Mouse (Mus musculus) stomach, postnatal 0 days (tissue): Measurements from ENCODE around the gene Lcn4. TPM values are rescaled to one million over a fixed set of nuclear protein-coding genes. Genes with fewer than 3 reads are reported as not detected.
A peak's percentile ranks its signal among the peaks of the same experiment; 100 is the strongest.

Source experiments
- ATAC-seq: fragments of 200-750 bp; cut with Nextera tagmentation; 2 replicates; pipeline ENCODE4 v1.8.0; 2017; ENCODE audit not compliant: low FRiP score, low TSS enrichment
- DNase-seq: peaks from one replicate; pipeline ENCODE4 v3.0.0-alpha.2; 2016; ENCODE audit warnings: low spot score
- H3K27ac ChIP-seq: fragments of 300-500 bp; sonication (generic); replicated peaks from 2 replicates; pipeline ENCODE4 v1.5.1; 2014; ENCODE audit warnings: mild to moderate bottlenecking, control low read depth
- H3K27me3 ChIP-seq: fragments of 300-500 bp; sonication (generic); 2 replicates; pipeline ENCODE4 v1.6.1; 2014; ENCODE audit warnings: low read length; ENCODE audit not compliant: control insufficient read depth, insufficient read depth
- H3K36me3 ChIP-seq: fragments of 300-500 bp; sonication (generic); 2 replicates; pipeline ENCODE4 v1.6.1; 2014; ENCODE audit warnings: low read length, mixed read lengths; ENCODE audit not compliant: control insufficient read depth, insufficient read depth
- H3K4me1 ChIP-seq: fragments of 300-500 bp; sonication (generic); replicated peaks from 2 replicates; pipeline ENCODE4 v1.6.1; 2014; ENCODE audit warnings: antibody characterized with exemption; ENCODE audit not compliant: control insufficient read depth, insufficient read depth
- H3K4me2 ChIP-seq: fragments of 300-500 bp; sonication (generic); replicated peaks from 2 replicates; pipeline ENCODE4 v1.6.1; 2014; ENCODE audit warnings: low read depth, mild to moderate bottlenecking, control low read depth, moderate library complexity
- H3K4me3 ChIP-seq: fragments of 300-500 bp; sonication (generic); 2 replicates; pipeline ENCODE4 v1.5.1; 2014; ENCODE audit warnings: low read depth, low read length, control low read depth
- H3K9ac ChIP-seq: fragments of 300-500 bp; sonication (generic); 2 replicates; pipeline ENCODE4 v1.6.1; 2014; ENCODE audit warnings: mild to moderate bottlenecking, low read length, control low read depth, mixed read lengths
- H3K9me3 ChIP-seq: fragments of 300-500 bp; sonication (generic); 2 replicates; pipeline ENCODE4 v1.6.1; 2016; ENCODE audit warnings: low read length; ENCODE audit not compliant: control insufficient read depth
- CTCF ChIP-seq: IDR thresholded peaks from 2 replicates; pipeline ENCODE4 v1.5.1; 2016; ENCODE audit warnings: antibody characterized with exemption, low read depth, mild to moderate bottlenecking, moderate library complexity
- EP300 ChIP-seq: optimal IDR thresholded peaks from 2 replicates; pipeline ENCODE3; 2016; ENCODE audit warnings: antibody characterized with exemption
- WGBS: fragments of 180-500 bp; shearing (Covaris S2); extraction: QIAGEN DNeasy Blood & Tissue Kit; methylation state at CpG from one replicate; pipeline ENCODE4 v1.1.7; 2014; 5-methylcytosine and 5-hydroxymethylcytosine counted together
- polyA plus RNA-seq: library from polyadenylated mRNA; unstranded; fragments of >200 nt; fragmentation: Nextera tagmentation; extraction: Ambion mirVana; gene quantifications from 2 replicates; pipeline ENCODE4 v1.2.1, GENCODE M21; 2015

The Lcn4 gene
- polyA plus RNA-seq, 1 experiment from 2014 or later: not detected

- WGBS: 70% methylated on average over 7 of the region's 7 CpGs
- no peak overlapping the region for H3K9ac ChIP-seq
- no peaks in the 10 kb centered on the region for H3K27me3 ChIP-seq
- no peak for DNase-seq
- peaks cover 10% of the 10 kb centered on the region for H3K36me3 ChIP-seq
- no peaks in the 10 kb centered on the region for H3K9me3 ChIP-seq
- no peak for ATAC-seq
- H3K4me2 ChIP-seq: no peak overlapping the region
- H3K27ac ChIP-seq: peak overlapping the region; percentile 92
- H3K4me1 ChIP-seq: peaks cover 6% of the 10 kb centered on the region; the same call in 1 of the 2 replicates
- H3K4me3 ChIP-seq: no peak overlapping the region
- TF ChIP-seq EP300 (no peak), CTCF (no peak)
Measured at GRCm38 (mm10) chr2:26641006-26641647, 30.0 kb downstream of the Lcn4 start.

GRCm38 (mm10) chr2:26639838-26640830 is 30.9 kb downstream of the Lcn4 start:
- peak; percentile 82 for ATAC-seq

GRCm38 (mm10) chr2:26639083-26639482 is 32.0 kb downstream of the Lcn4 start:
- Histone ChIP-seq H3K27ac (peak overlapping the region; percentile 92), H3K36me3 (peaks cover 18% of the 10 kb centered on the region), H3K27me3 (no peaks in the 10 kb centered on the region), H3K9me3 (no peaks in the 10 kb centered on the region), H3K9ac (peak overlapping the region; percentile 81), H3K4me1 (peaks cover 6% of the 10 kb centered on the region; the same call in 1 of the 2 replicates), H3K4me3 (peak overlapping the region; percentile 76), H3K4me2 (peak overlapping the region; percentile 63)
- DNase-seq (peak; percentile 78), ATAC-seq (peak; percentile 72)
- peak; percentile 75 for TF ChIP-seq CTCF
- no peak for TF ChIP-seq EP300
- WGBS: 3% methylated on average over 8 of the region's 8 CpGs

More at GRCm38 (mm10) chr2:26639838-26640830, 30.9 kb downstream of the Lcn4 start:
- peak overlapping the region; percentile 76 for H3K4me3 ChIP-seq
- H3K27me3 ChIP-seq: no peaks in the 10 kb centered on the region
- WGBS: 3% methylated on average over 49 of the region's 49 CpGs
- H3K9me3 ChIP-seq: no peaks in the 10 kb centered on the region
- H3K9ac ChIP-seq: peak overlapping the region; percentile 81
- H3K36me3 ChIP-seq: peaks cover 18% of the 10 kb centered on the region
- peak overlapping the region; percentile 63 for H3K4me2 ChIP-seq
- H3K4me1 ChIP-seq: peaks cover 6% of the 10 kb centered on the region; the same call in 1 of the 2 replicates
- TF ChIP-seq CTCF (peak; percentile 97), EP300 (no peak)
- peak; percentile 97 for DNase-seq
- peak overlapping the region; percentile 92 for H3K27ac ChIP-seq

DNA sequence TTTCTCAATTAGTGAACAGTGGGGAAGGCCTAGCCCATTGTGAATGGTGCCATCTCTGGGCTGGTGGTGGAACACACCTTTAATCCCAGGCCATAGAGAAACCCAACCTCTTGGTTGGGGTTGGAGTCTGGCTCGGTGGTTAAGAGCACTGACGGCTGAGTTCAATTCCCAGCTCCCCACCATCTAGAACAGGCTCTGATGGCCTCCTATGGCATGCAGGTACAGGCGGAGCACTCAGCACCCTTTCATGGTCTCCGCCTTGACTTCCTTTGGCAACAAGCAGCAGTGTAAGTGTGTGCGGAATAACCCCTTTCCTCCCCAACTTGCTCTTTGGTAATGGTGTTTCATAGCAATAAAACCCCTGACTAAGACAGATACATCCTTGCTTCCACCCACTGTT is 32.5 kb downstream of the Lcn4 start:
- Histone ChIP-seq H3K4me2 (peak overlapping the region; percentile 63), H3K4me3 (peak overlapping the region; percentile 76; the same call in 1 of the 2 replicates), H3K4me1 (peaks cover 6% of the 10 kb centered on the region; the same call in 1 of the 2 replicates), H3K27ac (peak overlapping the region; percentile 92; the same call in 1 of the 2 replicates), H3K27me3 (no peaks in the 10 kb centered on the region), H3K9me3 (no peaks in the 10 kb centered on the region), H3K9ac (peak overlapping the region; percentile 81), H3K36me3 (peaks cover 18% of the 10 kb centered on the region)
- DNase-seq (no peak), ATAC-seq (no peak)
- WGBS: 42% methylated on average over 5 of the region's 5 CpGs
- no peak for TF ChIP-seq EP300
- no peak for TF ChIP-seq CTCF

DNA sequence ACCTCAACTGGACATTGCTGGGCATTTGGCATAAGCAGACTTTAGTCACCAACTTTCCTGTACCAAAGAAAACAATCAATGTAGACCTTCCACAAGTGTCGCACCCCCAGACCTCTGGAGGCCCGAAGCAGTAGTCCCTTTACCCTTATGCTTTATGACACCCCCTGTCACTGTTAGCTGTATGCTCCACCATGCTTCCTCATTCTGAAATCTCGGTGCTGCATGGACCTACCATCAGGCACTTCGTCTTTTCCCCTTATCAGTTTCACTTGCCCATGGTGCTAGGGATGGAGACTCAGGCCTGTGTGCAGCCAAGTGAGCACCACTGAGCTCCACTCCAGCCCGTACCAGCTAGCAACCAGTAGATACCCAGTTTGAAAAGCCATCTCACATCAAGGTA is 33.0 kb downstream of the Lcn4 start:
- Histone ChIP-seq H3K27ac (no peak overlapping the region), H3K4me2 (no peak overlapping the region; the same call in 1 of the 2 replicates), H3K4me1 (peaks cover 6% of the 10 kb centered on the region; the same call in 1 of the 2 replicates), H3K36me3 (peaks cover 18% of the 10 kb centered on the region), H3K9ac (no peak overlapping the region; the same call in 1 of the 2 replicates), H3K9me3 (no peaks in the 10 kb centered on the region), H3K27me3 (no peaks in the 10 kb centered on the region), H3K4me3 (no peak overlapping the region)
- no peak for ATAC-seq
- no peak for TF ChIP-seq EP300
- no peak for TF ChIP-seq CTCF
- WGBS: 74% methylated on average over 5 of the region's 5 CpGs
- no peak for DNase-seq
